Mouse (Mus musculus): ENCODE data around the gene Cdt1. TPM values are rescaled to one million over a fixed set of nuclear protein-coding genes. Genes with fewer than 3 reads are reported as not detected.

The Cdt1 gene
- 1 to 10 TPM; 2.9 to 3.9 TPM for total RNA-seq (2021)
- long read RNA-seq, experiment 1, partial matches to known transcripts = 0 of 4 reads
- long read RNA-seq, experiment 1, other reads (novel, unspliced or antisense) = 0 of 4 reads
- long read RNA-seq, experiment 2, partial matches to known transcripts = 1 of 4 reads
- long read RNA-seq, experiment 2, other reads (novel, unspliced or antisense) = 0 of 4 reads

DNA sequence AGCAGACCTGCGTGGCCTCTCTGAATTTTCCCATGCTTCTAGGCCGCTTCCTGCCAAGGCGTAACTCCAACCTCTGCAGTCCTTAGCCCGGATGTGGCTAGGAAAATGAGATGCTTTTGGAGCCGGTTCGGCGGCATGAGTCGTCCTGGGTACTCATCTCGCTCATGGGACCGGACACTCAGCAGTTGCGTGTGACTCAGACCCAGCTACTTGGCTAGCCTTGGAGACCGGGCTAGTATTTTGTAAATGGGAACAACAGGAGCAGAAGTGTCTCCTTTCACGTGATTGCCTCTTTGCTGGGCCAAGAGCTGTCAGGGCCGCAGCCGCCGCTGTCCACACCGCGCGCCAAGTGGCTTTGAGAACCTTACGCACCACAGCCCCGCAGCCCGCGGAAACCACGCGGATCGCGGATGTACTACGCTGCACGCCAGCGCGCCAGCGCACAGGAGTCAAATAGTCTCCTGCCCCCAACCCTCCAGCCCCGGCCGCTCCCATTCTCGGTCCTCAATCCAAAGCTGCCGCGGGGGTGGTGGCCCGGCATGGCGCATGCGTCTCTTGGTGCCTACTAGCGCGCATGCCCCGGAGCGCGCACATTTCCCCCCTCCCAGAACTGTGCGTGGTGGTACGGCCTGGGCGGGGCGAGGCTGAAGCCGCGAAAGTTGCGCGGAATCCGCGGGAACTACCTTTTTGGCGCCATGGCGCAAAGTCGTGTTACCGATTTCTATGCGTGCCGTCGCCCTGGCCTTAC is at the start of gene Cdt1:
Gene Cdt1, plus strand, starts transcription at position 655 of the 748 bp plus-strand sequence.
- peak; percentile 94 to 96 for DNase-seq (ENCODE audit: low spot score in 2 of 2)

DNA sequence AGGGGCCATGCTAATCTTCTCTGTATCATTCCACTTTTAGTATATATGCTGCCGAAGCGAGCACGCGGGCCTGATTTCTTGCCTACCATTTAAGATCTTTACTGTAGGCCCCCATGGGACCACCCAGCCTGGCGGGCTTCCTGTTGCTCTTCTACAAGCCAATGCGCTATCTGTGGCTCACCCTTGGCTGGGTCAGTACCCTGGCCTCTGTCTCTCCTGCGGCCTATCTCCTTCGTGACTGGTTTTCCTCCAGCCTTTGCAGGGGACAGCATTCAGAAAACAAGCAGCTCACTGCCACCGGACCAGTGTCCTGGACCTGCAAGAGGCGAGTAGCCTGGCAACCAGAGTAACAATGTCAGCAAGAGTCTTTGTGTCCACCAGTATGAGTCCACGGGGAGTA is 47.2 kb upstream of the Cdt1 start:
- no peak for DNase-seq (ENCODE audit: low spot score in 2 of 2)

DNA sequence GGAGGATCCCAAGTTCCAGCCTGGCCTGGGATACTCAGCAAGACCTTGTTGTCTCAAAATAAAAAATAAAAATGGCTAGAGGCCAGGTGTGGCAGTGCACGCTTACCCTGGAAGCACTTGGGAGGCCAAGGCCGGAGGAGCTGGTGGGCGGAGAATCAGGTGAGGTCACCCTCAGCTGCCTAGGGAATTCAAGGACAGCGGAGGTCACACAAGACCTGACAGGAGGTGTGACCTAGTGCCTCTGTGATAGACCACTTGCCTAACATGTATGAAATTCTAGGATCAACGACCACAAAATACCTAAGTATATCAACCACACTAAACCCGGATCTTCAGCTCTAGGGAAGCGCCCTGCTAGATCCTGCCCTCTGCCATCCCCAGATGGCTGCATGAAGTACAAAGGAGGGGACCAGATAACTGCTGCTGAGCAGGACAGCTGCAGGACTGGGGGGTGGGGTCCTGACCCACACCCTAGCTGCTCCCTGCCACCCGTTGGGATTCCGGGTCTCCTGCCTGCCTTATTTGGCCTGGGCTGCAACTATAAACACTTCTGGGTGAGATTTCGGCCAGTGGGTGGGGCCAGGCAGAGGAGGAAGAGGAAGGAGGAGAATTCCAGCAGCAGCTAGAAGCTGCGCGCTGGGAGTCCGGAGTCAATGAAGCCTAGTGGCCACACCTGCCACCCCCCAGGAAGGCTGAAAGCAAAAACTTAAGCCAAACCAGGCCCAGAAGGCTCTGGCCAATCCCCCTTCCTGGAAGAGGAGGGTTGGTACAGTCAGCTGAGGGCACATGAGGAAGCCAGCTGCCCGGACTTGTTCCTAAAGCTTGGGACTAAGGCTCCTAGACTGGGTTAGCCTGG is 44.8 kb upstream of the Cdt1 start:
- DNase-seq (ENCODE audit: low spot score in 2 of 2) = no peak

DNA sequence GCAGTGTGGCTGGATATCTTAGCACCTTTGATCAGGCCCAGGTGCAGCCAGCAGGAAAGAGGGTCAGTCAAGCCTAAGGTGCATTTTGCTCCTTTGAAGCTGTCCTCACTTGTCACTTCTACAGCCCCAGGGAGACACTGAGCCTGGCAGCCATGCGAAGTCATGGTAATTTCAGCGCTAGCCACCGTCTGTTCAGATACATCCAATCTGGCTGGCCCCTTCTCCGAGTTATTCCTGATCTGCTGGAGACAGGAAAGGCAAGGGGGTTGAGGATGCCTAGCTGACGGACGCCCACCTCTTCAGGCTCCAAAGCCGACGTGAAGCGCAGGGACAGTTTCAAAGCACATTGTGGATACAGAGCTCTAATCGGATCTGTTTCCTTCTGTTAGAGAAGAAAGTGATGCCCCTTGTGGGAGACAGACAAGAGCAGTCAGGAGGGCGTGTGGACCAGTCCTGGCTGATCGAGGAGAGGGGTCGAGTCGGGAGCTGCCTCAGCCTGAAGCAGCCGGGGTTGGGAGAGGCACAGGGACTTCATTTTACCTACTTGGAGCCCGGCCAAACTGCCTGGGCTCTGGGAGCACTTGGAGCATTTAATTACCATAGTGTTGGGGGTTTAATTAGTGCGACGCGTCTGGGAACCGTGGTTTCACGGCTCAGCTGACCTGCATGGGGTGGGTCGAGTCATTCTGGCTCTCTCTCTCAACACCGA is 44.0 kb upstream of the Cdt1 start:
- peak in 1 of 2 experiments; percentile 28 for DNase-seq (ENCODE audit: low spot score in 2 of 2)

DNA sequence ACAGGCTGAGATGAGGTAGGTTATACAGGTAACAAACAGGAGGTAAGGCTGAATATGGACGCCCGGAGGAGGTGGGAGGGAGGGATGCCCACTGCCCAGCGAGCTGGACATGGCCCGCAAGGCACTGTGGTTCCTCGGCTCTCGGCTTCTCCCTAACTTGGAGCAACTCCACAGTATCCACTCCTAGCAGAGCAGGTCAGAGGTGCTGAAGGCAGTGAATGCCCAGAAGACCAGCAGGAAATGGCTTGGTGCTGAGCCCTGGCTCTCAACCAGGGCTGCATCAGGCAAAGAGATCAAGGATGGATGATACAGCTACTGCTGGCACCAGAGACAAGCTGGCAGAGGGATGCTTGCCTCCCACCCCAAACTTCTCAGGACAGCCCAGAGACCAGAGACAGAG is 43.3 kb upstream of the Cdt1 start:
- DNase-seq (ENCODE audit: low spot score in 2 of 2) = no peak

DNA sequence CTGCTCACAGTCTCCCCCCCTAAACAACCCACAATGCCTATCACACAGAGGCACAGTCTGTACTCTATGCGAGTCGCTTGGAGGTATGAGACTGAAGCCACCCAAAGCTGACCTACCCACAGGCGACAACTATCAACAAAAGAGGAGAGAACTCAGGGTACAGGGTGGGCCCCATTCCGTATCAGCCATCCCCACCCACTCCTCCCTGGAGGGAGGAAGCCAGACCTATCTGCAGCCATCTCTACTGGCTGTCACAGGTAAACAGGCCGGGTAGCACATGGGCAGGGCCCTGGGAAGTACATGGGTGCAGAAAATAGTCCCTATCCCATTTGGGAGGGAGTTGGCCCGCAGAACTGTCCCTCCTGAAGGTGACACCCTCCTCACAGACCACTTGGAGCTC is 42.8 kb upstream of the Cdt1 start:
- no peak for DNase-seq (ENCODE audit: low spot score in 2 of 2)

DNA sequence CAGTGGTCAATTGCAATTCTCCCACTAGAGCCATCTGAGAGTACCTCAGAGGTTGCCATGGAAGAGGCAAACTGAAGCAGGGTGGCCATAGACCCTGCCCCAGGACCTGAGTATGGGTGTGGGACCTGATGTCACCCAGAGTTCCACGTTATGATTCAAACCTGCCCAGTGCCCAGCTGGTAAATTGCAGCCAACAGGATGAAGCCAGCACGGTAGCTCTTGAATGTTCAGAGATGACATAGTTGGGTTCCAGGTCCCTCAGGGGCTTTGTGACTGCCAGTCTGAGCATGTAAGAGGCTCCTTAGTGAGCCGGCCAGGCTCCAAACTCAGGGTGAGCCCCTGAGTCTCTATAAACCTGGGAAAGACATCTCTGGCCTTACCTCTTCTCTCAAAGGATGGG is 41.7 kb upstream of the Cdt1 start:
- no peak for DNase-seq (ENCODE audit: low spot score in 2 of 2)

DNA sequence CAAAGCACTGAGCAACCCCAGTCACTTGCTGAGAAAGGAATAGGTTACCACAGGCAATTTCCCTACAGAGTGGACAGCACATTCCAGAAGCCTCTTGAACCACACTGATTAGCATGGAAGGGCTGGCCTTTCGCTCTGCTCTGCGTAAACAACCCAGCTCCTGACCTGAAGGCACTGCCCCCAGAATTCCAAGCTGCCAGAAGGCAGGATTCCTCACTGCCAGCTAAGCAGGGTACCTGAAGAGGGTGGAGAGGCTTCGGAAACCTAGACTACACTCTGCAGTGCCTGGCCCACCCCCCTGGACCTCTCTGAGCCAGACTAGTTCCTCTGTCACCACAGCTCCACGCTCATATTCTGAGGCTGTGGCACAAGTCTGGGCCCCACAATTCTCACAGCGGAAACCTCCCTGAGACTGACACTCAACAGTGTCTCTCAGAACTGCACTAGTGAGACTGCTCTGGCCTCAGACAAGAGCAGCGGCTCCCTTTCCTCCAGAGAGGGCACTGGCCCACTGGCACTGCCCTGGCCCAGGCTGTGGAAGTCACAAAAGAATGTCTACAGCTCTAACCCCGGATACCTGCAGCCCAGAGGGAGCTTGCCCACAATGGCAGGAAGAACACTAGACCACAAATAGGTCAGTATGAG is 41.2 kb upstream of the Cdt1 start:
- DNase-seq (ENCODE audit: low spot score in 2 of 2) = no peak

DNA sequence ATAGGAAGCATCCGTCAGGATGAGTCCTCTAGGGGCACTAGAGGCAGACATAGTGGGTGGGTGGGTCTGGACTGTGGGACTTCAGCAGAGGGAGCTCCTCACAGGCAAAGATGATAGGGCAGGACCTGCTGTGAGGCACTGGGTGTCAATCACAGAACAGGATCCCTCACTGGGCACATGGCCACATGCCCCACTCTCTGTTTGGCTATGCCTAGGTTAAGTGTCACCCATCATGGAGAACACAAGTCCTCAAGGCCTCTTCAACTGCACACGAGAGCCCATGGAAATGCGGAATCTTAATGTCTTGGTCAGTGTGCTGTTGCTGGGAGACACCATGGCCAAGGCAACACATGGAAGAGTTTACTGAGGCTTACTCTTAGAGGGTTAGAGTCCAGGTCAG is 39.9 kb upstream of the Cdt1 start:
- no peak for DNase-seq (ENCODE audit: low spot score in 2 of 2)

DNA sequence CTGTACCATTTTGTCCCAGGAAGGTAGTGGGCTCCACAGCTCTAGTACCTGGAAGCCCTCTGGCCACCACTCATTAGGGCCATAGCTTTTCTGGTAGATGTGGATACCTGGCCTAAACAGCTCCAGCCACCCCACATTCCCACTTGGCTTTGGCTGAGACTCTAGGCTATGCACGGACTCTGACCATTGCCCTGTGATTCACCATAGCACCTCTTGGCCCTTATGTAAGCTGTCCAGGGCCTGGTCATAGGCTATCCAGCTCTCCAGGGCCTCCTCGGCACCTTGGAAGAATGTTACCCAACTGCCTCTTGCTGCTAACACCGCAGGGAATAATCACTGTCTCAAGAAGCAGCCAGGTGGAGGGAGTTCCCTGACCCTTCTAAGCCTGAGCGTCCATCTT is 38.7 kb upstream of the Cdt1 start:
- no peak for DNase-seq (ENCODE audit: low spot score in 2 of 2)

DNA sequence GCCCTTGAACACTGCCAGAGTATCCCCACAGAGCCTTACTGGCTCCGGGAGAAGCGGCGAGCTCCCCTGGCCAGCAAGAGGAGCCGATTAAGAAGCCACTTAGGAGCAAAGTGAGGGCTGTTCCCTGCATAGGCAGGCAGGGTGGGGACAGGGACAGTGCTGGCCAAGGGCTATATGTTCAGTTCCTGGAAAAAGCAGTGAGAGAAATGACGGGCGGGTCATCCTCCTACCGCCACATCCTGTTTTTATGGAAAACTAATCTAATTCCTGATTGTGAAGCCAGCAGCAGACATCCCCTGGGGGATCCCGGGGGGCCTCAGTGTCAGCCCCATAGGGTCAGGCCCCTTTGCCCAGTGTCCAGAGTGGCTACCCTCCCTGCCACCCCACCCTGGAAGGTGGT is 36.5 kb upstream of the Cdt1 start:
- no peak for DNase-seq (ENCODE audit: low spot score in 2 of 2)

DNA sequence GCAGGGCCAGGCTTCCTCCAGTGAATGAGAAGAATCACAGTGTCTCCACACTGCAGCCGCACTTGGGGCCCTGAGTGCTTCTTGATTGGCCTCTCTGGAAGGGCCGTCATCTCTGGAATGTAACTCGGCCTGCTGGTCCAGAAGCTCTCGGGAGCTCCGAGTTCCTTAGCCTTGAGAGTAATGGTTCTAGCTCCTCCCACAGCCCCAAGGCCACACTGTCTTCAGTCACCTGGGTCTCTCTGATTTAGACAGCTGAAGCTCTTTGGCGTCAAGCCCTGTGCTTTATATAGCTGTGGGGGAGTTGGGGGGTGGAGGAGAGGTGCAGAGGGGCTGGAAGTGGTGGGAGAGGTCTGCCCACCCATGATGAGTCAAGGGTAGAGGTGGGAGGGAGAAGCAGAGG is 30.8 kb upstream of the Cdt1 start:
- DNase-seq (ENCODE audit: low spot score in 2 of 2) = peak in 1 of 2 experiments; percentile 24

DNA sequence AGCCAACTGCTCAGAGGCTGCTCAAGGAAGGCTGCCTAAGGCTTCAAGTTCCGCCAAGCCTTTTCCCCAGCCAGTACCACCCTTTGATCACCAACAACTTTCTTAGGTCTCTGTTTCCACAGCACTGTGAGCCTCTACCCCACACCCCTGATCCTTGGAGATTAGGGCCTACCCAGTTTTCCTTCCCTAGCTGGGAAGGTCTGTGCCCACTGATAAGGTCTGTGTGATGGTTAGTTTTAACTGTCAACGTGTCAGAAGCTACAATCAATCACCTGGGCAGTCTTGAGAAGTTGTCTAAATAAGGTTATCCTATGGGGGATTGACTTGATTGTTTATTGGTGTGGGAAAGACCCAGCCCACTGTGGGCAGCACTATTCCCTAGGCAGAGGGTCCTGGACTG is 30.0 kb upstream of the Cdt1 start:
- no peak for DNase-seq (ENCODE audit: low spot score in 2 of 2)

DNA sequence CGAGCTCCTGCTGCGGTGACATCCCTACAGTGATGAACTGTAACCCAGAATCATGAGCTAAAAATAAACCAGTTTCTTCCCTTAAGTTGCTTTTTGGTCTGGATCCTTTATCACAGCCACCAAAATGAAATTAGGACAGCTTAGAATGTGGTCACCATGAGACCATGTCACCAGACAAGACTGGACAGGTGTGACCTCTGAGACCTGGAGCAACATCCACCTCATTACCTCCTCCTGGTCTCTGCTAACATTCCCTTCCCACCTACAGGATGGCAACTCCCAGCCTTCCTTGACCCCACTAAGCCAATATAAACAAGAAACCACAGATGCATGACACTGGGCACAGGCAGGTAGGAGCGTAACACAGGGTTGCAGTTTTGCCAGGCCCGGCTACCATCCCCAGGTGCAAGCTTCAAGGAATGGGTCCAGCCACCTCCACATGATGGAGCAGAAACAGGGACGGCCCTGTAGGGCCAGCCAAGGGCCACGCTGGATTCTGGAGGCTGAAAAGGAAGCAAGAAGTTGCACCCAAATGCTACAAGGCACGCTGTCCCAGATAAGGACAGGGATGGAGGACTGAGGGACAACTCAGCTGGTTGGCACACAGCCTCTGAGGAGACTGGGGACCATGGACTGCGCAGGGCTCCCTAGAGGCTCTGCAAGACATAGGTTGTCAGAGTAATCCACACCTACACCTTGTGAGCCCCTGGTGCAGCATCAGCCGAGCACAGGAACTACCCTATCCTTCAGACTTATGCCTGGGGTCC is 29.3 kb upstream of the Cdt1 start:
- DNase-seq (ENCODE audit: low spot score in 2 of 2) = no peak

DNA sequence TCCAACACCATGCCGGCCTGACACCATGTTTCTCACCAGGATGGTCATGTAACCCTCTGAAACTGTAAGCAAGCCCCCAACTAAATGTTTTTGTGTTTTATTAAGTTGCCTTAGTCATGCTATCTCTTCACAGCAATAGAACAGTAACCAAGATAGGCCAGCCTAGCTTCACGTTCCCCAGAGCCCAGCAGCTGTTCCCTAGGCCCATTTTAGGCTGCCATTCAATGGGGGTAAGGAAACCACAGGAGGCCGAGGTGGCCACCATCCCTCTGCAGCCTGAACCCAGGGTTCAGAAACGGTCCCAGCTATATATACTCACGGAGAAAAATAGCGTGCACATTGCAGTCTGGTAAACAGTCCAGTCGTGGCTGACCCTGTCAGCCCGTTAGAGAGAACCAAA is 23.7 kb upstream of the Cdt1 start:
- DNase-seq (ENCODE audit: low spot score in 2 of 2) = no peak

DNA sequence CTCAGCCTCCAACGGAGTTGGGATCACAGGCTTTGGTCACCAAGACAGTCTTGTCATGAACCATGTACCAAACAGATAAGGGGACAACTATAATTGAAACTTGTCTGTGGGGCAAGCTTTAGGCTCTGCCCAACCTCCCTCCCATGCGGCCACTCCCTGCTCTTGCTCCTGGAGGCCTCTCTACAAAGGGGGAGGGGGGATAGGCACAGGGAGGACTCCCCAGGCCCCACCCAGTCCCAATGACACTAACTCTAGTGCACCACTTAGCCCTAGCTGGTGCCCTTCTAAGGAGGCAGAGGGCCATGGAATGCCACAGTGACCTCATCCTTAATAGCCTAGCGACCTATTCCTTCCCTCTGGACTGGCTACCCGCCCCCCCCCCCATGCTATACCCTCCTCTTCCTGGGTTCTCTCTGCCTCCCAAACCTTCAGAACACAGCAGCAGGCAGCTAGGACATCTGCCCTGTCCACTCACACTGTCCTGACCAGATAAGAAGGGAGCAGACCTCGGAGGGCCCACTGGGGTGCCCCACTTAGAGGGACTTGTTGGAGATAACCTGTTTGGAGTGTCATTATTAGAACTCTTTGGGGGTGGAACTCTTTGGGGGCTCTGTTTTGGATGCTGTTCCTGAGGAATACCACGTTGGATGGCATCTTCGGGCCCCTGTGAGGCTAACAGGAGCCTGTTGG is 21.6 kb upstream of the Cdt1 start:
- DNase-seq (ENCODE audit: low spot score in 2 of 2) = no peak

DNA sequence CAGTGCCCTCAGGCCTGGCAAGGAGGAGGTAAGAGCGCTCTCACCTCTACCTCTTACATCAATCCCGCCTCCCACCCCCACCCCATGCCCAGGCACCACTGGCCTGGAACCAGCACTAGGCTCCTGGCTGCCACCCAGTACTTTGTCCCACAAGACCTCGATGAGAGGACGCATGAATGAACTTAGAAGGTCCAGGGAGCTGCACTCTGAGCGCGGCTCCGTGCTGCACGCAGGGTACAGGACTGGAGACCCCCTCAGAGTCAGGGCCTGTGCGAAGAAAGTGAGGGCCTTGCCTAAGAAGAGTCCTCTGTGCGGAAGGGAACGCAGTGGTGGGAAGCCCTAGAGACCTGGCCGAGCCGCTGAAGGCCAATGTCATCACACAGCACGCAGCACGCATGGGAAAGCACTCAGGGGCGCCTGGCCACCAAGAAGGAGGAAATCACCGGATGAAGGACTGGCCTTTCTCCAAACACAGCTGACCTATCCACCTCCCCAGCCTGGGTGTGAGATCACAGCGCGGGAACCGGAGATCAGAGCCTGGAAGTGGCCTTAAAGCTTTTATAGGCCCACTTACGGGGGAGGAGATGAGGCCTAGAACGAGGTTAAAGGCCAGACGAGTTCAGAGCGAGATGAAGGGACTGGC is 20.9 kb upstream of the Cdt1 start:
- DNase-seq (ENCODE audit: low spot score in 2 of 2) = no peak

DNA sequence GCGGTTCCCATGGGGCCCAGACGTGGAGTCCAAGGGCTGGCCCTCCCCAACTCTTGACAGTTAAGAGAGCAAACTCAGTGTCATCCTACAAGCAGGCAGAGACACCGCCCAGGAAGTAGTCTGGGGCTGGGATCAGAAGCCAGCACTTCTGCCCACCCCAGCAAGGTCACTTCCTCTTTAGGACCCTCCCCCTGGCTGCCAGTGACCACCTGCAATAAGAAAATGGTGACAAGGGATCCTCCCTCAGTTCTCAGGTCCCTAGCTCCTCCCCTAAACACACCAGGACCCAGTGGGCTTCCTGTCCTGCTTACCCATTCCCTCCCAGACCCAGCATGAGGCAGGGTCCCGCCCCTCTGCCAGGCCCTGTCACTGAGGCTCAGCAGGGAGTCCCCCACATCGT is 20.0 kb upstream of the Cdt1 start:
- DNase-seq (ENCODE audit: low spot score in 2 of 2) = no peak

DNA sequence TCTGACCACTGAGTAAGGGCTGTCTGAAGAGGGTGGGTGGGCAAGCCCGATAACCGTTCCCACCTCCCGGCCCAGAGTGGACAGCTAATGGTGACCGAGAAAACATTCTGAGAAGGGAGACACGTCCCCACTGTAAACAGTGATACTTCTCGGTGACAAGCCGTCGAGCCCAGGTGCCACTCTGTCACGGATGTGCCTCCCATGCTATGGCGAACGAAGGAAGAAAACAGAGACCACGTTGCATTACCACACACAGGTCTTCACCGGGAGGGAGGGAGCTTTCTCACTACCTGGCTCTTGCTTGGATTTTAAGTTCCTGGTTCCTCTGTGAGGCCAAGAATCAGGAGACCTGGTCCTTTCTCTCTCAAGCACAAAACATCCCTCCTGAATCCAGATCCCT is 19.5 kb upstream of the Cdt1 start:
- no peak for DNase-seq (ENCODE audit: low spot score in 2 of 2)

Measured in left cerebral cortex, adult 18-20 months (tissue).